Mouse (Mus musculus) T-cell, adult 2 months (primary cell): ENCODE measurements around the gene Pno1.

Experiments used
- DNase-seq: peaks from one replicate; pipeline ENCODE4 v3.0.0; 2022; ENCODE audit warnings: low spot score

Pno1 gene

GRCm38 (mm10) chr11:17180753-17181152 is 30.6 kb downstream of the Pno1 start:
- DNase-seq = no peak

GRCm38 (mm10) chr11:17176638-17177037 is 34.7 kb downstream of the Pno1 start:
- DNase-seq = no peak

- DNase-seq = no peak
Observed at GRCm38 (mm10) chr11:17172300-17172699, 39.1 kb downstream of the Pno1 start.

- DNase-seq = no peak
Observed at GRCm38 (mm10) chr11:17170938-17171729, 40.2 kb downstream of the Pno1 start.

- no peak for DNase-seq
Observed at GRCm38 (mm10) chr11:17169262-17169661, 42.1 kb downstream of the Pno1 start.

- no peak for DNase-seq
Observed at GRCm38 (mm10) chr11:17166627-17167026, 44.7 kb downstream of the Pno1 start.

- no peak for DNase-seq
Observed at GRCm38 (mm10) chr11:17163956-17164355, 47.4 kb downstream of the Pno1 start.

GRCm38 (mm10) chr11:17160242-17160641 is 51.1 kb downstream of the Pno1 start:
- peak; percentile 76 for DNase-seq

GRCm38 (mm10) chr11:17159738-17160241 is 51.6 kb downstream of the Pno1 start:
- DNase-seq = peak; percentile 40

- peak; percentile 95 for DNase-seq
Observed at GRCm38 (mm10) chr11:17158858-17159737, 52.3 kb downstream of the Pno1 start, which contains the start of gene Ppp3r1. Gene Ppp3r1 (plus strand): TSS chr11:17159263.
